Mouse (Mus musculus): ENCODE measurements around the gene Helz.
A peak's percentile ranks its signal among the peaks of the same experiment; 100 is the strongest.

The Helz gene

DNA sequence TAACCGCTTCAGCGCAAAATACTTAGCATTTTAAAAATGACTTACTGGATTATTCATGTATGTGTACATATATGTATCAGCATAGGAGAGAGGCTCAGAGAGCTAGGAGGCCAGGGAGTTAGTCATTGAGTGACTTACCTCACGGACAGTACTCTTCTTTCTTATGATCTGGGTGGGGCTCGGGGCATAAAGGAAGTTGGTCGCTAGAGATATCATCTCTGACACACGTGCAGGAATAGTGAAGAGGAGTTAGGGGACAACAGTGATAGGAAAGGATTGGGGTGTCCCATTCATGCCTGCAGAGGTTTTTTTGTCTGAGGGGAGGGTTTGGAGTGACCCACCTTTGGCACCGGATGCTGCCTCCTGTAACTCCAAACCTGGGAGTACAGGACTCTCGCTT lies 176.9 kb downstream of the Helz start:
- no peak for DNase-seq (ENCODE audit: low spot score in 2 of 2)

DNA sequence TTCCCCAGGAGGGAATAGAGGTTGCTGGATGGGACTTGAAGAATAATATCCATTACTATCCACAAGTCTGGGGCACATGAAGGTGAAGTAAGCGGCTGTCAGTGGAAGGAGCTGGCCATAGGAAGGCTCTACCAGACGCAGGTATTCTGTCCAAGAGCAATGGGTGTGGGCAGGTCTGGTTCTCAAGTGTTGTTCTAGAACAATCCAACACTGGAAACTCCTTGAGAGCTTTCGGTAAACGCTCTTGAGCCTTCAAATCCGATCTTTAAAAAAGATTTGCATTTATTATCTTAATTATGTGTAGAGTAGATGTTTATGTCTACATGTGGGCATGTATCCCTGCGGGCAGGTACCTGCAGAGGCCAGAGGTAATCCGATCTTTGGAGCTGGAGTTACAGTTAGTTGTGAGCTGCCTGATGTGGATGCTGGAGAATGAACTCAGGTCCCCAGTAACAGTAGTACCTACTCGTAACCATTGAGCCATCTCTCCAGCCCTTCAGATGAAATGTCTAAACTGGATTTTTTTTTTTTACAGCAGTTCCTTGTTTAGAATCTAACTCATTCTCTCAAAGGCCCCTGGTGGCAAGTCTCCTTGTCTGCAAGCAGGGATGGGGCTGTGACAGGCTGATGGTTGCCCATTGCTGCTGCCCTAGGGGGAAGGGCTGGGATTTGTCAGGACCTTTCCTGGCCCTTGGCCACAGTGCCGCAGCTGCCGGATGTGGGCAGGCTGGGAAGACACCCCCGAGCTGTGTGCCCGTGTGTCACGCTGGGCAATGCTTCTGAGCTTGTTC lies 180.5 kb downstream of the Helz start:
- DNase-seq (ENCODE audit: low spot score in 2 of 2), result peak; percentile 70 to 72

GRCm38 (mm10) chr11:107729141-107729540 lies 181.4 kb downstream of the Helz start:
- DNase-seq (ENCODE audit: low spot score in 2 of 2), result no peak

DNA sequence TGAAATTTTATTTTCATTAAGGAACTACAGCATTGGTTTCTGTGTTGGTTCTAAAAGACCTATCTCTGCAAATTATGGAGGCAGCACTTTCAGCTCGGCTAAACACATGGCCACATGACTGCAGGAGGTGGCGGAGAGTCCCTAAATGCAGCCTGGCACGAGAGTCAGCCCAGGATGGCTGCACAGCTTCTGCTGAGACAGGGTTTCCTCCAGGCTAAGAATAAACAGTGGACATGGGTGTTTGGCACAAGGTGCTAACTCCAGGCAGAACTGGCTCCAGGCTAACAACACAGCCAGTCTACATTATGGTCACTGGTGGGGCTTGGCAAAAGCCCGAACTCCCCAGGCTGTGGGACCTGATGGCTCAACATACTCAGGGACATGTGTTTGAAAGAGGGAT lies 183.2 kb downstream of the Helz start:
- DNase-seq (ENCODE audit: low spot score in 2 of 2), result peak; percentile 49 to 61

- no peak for DNase-seq (ENCODE audit: low spot score in 2 of 2)
Measured at GRCm38 (mm10) chr11:107731498-107731897, 183.8 kb downstream of the Helz start.

DNA sequence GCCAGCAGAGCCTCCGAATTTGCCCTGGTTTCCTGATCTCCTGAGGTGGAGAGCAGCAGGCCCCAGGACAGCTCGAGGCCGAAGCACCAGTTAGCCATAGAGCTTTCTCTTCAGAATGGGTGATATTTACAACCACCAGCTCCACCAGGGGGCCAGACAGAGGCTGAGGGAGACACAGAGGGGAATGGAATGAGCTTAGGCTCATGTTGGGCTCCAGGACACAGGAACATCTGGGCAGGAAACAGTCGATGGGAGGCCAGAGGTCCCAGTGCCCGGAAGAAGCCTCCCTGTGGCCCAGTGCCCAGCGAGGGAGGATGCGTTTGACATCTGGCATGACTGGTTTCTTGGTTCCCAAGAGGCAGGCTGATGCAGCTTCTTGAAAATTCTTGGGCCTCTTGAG lies 186.4 kb downstream of the Helz start:
- no peak for DNase-seq (ENCODE audit: low spot score in 2 of 2)

- DNase-seq (ENCODE audit: low spot score in 2 of 2), result no peak
Measured at GRCm38 (mm10) chr11:107737886-107738285, 190.2 kb downstream of the Helz start.

DNA sequence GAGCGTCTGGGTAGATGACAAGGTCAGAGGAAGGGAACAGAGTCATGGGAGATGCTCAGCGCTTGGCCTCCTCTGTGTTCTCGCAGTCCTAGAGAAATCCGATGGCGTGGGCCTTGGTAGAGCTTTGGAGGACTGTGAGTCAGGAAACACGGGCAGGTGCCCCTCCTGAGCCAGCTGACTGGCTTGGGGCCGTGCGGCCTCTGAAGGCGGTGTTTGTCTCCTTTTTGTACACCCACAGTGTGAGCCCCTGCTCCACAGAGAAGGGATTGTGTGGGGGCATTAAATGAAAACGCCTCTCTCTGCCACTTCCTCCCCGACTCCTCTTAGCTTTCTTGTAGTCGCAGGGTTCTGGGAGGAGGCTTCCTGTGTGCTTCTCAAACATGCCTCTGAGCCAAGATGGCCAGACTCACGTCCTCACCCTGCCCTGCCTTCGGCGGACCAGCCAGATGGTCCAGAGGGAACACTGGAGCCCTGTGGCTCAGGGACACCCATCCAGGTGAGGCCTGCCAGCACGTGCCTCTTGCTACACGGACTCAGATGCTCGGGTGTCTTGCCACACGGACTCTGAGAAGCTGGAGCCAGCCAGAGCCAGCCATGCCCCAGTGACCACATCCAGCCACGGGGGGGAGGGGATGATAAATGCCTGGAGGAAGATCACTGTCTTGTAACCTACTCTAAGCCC lies 190.8 kb downstream of the Helz start:
- peak; percentile 59 to 71 for DNase-seq (ENCODE audit: low spot score in 2 of 2)

GRCm38 (mm10) chr11:107743100-107743499 lies 195.4 kb downstream of the Helz start:
- no peak for DNase-seq (ENCODE audit: low spot score in 2 of 2)

Measured in right cerebral cortex, postnatal 10 days (tissue).